ENCODE assay signal across 14 mouse cellular contexts in the genomic region with DNA sequence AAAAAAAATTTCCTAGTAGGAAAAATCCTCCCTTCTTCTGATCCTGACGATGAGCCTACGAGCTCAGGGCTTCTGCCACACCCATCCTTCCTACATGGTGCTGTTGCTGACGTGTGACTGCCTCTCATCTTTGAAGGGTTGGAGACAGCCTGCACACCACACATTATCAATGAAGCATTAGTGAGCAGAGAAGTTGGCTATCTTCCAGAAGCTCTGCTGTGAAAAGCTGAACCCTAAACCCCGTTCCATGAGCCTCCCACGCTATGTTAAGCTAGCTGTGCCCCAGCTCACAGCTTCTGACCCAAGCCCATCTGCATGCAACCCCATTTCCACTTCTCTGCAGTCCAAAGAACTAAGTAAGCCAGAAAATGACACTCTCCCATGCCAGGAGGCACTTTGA.
DNase-seq lines count a peak whose midpoint lies in the region; ATAC-seq and TF ChIP-seq lines count a peak whose summit lies in the region.
"Had no signal": no experiment of that assay in that cellular context is flagged by ENCODE, and none has a peak within 500 bp of the region (broad histone marks: within the 10 kb centered on the region; RNA-seq: fewer than 3 reads in every experiment).

No protein-coding gene starts in this region.

- H3K4me2 ChIP-seq in lung, embryonic 14.5 days, result no peak overlapping the region
- no peak overlapping the region for H3K4me2 ChIP-seq in hindbrain, postnatal 0 days (ENCODE audit: low read depth, low read length)
- H3K4me2 ChIP-seq: embryonic facial prominence, embryonic 13.5 days; heart, embryonic 11.5 days had no signal

- no peak overlapping the region for H3K27ac ChIP-seq in lung, embryonic 14.5 days (ENCODE audit: low read depth)
- peak overlapping the region; percentile 37 for H3K27ac ChIP-seq in hindbrain, postnatal 0 days
- H3K27ac ChIP-seq: embryonic facial prominence, embryonic 13.5 days had no signal

- DNase-seq in frontal cortex, postnatal 10 days (ENCODE audit: low spot score in 2 of 2), result no peak
- peak; percentile 49 for DNase-seq in lung, embryonic 14.5 days
- no peak for DNase-seq in lung, postnatal 4 days
- DNase-seq in brain, adult 2 months (ENCODE audit: low read depth, low spot score), result peak; percentile 47
- DNase-seq in hindbrain, postnatal 0 days (ENCODE audit: low spot score), result peak; percentile 72
- no peak for DNase-seq in urinary bladder, postnatal 25 days (ENCODE audit: low spot score)
- DNase-seq: cerebellum, postnatal 36 days; gastrocnemius, postnatal 36 days; heart, postnatal 4 days; kidney, adult 2 months; right cerebral cortex, postnatal 4 days had no signal

- ATAC-seq in frontal cortex, adult (ENCODE audit: low TSS enrichment), result 0 out of 2 replicates have a peak, but pooled peaks have one; percentile 20
- ATAC-seq in lung, embryonic 14.5 days (ENCODE audit: insufficient read depth), result no peak; the same call in 1 of the 2 replicates
- peak; percentile 51; the same call in 1 of the 2 replicates for ATAC-seq in hindbrain, postnatal 0 days

- H3K27me3 ChIP-seq in lung, embryonic 14.5 days (ENCODE audit: insufficient read depth, low read length), result no peaks in the 10 kb centered on the region
- no peaks in the 10 kb centered on the region for H3K27me3 ChIP-seq in hindbrain, postnatal 0 days (ENCODE audit: insufficient read depth, low read length)
- H3K27me3 ChIP-seq: embryonic facial prominence, embryonic 13.5 days had no signal

- no peaks in the 10 kb centered on the region for H3K4me1 ChIP-seq in lung, embryonic 14.5 days (ENCODE audit: insufficient read depth)
- H3K4me1 ChIP-seq in hindbrain, postnatal 0 days (ENCODE audit: insufficient read depth, low read length), result peaks cover 8% of the 10 kb centered on the region; the same call in 1 of the 2 replicates

- WGBS in lung, embryonic 14.5 days, result 32% methylated on average over 5 of the region's 5 CpGs
- 31% methylated on average over 5 of the region's 5 CpGs for WGBS in hindbrain, postnatal 0 days

- H3K9me3 ChIP-seq in lung, embryonic 14.5 days (ENCODE audit: low read depth, low read length), result no peaks in the 10 kb centered on the region
- H3K9me3 ChIP-seq in hindbrain, postnatal 0 days (ENCODE audit: low read length), result no peaks in the 10 kb centered on the region
- H3K9me3 ChIP-seq: embryonic facial prominence, embryonic 13.5 days had no signal

- H3K9ac ChIP-seq in lung, embryonic 14.5 days, result no peak overlapping the region
- H3K9ac ChIP-seq in hindbrain, postnatal 0 days (replicated peaks; ENCODE audit: low read length), result no peak overlapping the region
- H3K9ac ChIP-seq: embryonic facial prominence, embryonic 13.5 days had no signal

- no peak for TF ChIP-seq CTCF in lung, embryonic 14.5 days (IDR thresholded peaks at IDR 0.05; ENCODE audit: low read depth)
- TF ChIP-seq CTCF in hindbrain, postnatal 0 days (IDR thresholded peaks at IDR 0.05; ENCODE audit: low read depth), result no peak

- no peak overlapping the region for H3K4me3 ChIP-seq in lung, embryonic 14.5 days (ENCODE audit: low read depth, low read length)
- no peak overlapping the region for H3K4me3 ChIP-seq in hindbrain, postnatal 0 days (ENCODE audit: low read length)
- H3K4me3 ChIP-seq: embryonic facial prominence, embryonic 13.5 days had no signal

- H3K36me3 ChIP-seq in lung, embryonic 14.5 days (ENCODE audit: insufficient read depth), result no peaks in the 10 kb centered on the region
- no peaks in the 10 kb centered on the region for H3K36me3 ChIP-seq in hindbrain, postnatal 0 days (ENCODE audit: insufficient read depth, low read length)
- H3K36me3 ChIP-seq: embryonic facial prominence, embryonic 13.5 days had no signal

Comparison
In these comparisons a context has a peak if more than half of its experiments do, and no peak if none do; other contexts are left out.
1. DNase-seq: peak in lung, embryonic 14.5 days (single experiment), brain, adult 2 months (single experiment) and hindbrain, postnatal 0 days (single experiment); none in frontal cortex, postnatal 10 days (0 of 2), lung, postnatal 4 days (0 of 2) and urinary bladder, postnatal 25 days (single experiment).